Mouse (Mus musculus) heart, adult 2 months (tissue): ENCODE data around the gene Strip1.

Experiments
- CTCF ChIP-seq: fragments of 200-600 bp; IDR thresholded peaks from 2 replicates; pipeline ENCODE4 v1.8.1; 2022; ENCODE audit warnings: antibody characterized with exemption, mild to moderate bottlenecking, moderate library complexity
- POLR2A ChIP-seq: fragments of 200-500 bp; IDR thresholded peaks from 2 replicates; pipeline ENCODE4 v1.6.1; 2011; ENCODE audit warnings: mild to moderate bottlenecking, low read depth, low read length, control low read depth; ENCODE audit not compliant: insufficient read depth

GRCm38 (mm10) chr3:107594662-107595263 is 36.7 kb downstream of the Strip1 start, which contains the start of gene Alx3:
- TF ChIP-seq POLR2A (no peak), CTCF (no peak)
